Mouse (Mus musculus) stomach, postnatal 0 days (tissue): ENCODE results near the gene Ern2. TPM values are rescaled to one million over a fixed set of nuclear protein-coding genes. Genes with fewer than 3 reads are reported as not detected.

Experiments
- ATAC-seq: fragments of 200-750 bp; cut with Nextera tagmentation; 2 replicates; pipeline ENCODE4 v1.8.0; 2017; ENCODE audit not compliant: low FRiP score, low TSS enrichment
- DNase-seq: peaks from one replicate; pipeline ENCODE4 v3.0.0-alpha.2; 2016; ENCODE audit warnings: low spot score
- H3K27ac ChIP-seq: fragments of 300-500 bp; sonication (generic); replicated peaks from 2 replicates; pipeline ENCODE4 v1.5.1; 2014; ENCODE audit warnings: mild to moderate bottlenecking, control low read depth
- H3K27me3 ChIP-seq: fragments of 300-500 bp; sonication (generic); 2 replicates; pipeline ENCODE4 v1.6.1; 2014; ENCODE audit warnings: low read length; ENCODE audit not compliant: control insufficient read depth, insufficient read depth
- H3K36me3 ChIP-seq: fragments of 300-500 bp; sonication (generic); 2 replicates; pipeline ENCODE4 v1.6.1; 2014; ENCODE audit warnings: low read length, mixed read lengths; ENCODE audit not compliant: control insufficient read depth, insufficient read depth
- H3K4me1 ChIP-seq: fragments of 300-500 bp; sonication (generic); replicated peaks from 2 replicates; pipeline ENCODE4 v1.6.1; 2014; ENCODE audit warnings: antibody characterized with exemption; ENCODE audit not compliant: control insufficient read depth, insufficient read depth
- H3K4me2 ChIP-seq: fragments of 300-500 bp; sonication (generic); replicated peaks from 2 replicates; pipeline ENCODE4 v1.6.1; 2014; ENCODE audit warnings: low read depth, mild to moderate bottlenecking, control low read depth, moderate library complexity
- H3K4me3 ChIP-seq: fragments of 300-500 bp; sonication (generic); 2 replicates; pipeline ENCODE4 v1.5.1; 2014; ENCODE audit warnings: low read depth, low read length, control low read depth
- H3K9ac ChIP-seq: fragments of 300-500 bp; sonication (generic); 2 replicates; pipeline ENCODE4 v1.6.1; 2014; ENCODE audit warnings: mild to moderate bottlenecking, low read length, control low read depth, mixed read lengths
- H3K9me3 ChIP-seq: fragments of 300-500 bp; sonication (generic); 2 replicates; pipeline ENCODE4 v1.6.1; 2016; ENCODE audit warnings: low read length; ENCODE audit not compliant: control insufficient read depth
- CTCF ChIP-seq: IDR thresholded peaks from 2 replicates; pipeline ENCODE4 v1.5.1; 2016; ENCODE audit warnings: antibody characterized with exemption, low read depth, mild to moderate bottlenecking, moderate library complexity
- EP300 ChIP-seq: optimal IDR thresholded peaks from 2 replicates; pipeline ENCODE3; 2016; ENCODE audit warnings: antibody characterized with exemption
- WGBS: fragments of 180-500 bp; shearing (Covaris S2); extraction: QIAGEN DNeasy Blood & Tissue Kit; methylation state at CpG from one replicate; pipeline ENCODE4 v1.1.7; 2014; 5-methylcytosine and 5-hydroxymethylcytosine counted together
- polyA plus RNA-seq: library from polyadenylated mRNA; unstranded; fragments of >200 nt; fragmentation: Nextera tagmentation; extraction: Ambion mirVana; gene quantifications from 2 replicates; pipeline ENCODE4 v1.2.1, GENCODE M21; 2015

The Ern2 gene
- 33.5 and 37.3 TPM in 2 replicates for polyA plus RNA-seq

- peak within 1 kb of the TSS; percentile 36 for H3K4me3 ChIP-seq
- H3K36me3 ChIP-seq, result no peaks in the 10 kb centered on the region
- H3K4me2 ChIP-seq, result peak within 1 kb of the TSS; percentile 42
- 15% methylated on average over 17 of the region's 17 CpGs for WGBS
- H3K9me3 ChIP-seq, result no peaks in the 10 kb centered on the region
- peak within 1 kb of the TSS; percentile 50; the same call in 1 of the 2 replicates for H3K9ac ChIP-seq
- DNase-seq (peak; percentile 84), ATAC-seq (peak; percentile 72)
- no peaks in the 10 kb centered on the region for H3K27me3 ChIP-seq
- H3K4me1 ChIP-seq, result no peaks in the 10 kb centered on the region
- TF ChIP-seq EP300, result no peak
- TF ChIP-seq CTCF, result no peak
- peak within 1 kb of the TSS; percentile 65 for H3K27ac ChIP-seq
Observed at GRCm38 (mm10) chr7:122186043-122186442, at the start of gene Ern2. Gene Ern2, minus strand, starts transcription at chr7:122186207.

DNA sequence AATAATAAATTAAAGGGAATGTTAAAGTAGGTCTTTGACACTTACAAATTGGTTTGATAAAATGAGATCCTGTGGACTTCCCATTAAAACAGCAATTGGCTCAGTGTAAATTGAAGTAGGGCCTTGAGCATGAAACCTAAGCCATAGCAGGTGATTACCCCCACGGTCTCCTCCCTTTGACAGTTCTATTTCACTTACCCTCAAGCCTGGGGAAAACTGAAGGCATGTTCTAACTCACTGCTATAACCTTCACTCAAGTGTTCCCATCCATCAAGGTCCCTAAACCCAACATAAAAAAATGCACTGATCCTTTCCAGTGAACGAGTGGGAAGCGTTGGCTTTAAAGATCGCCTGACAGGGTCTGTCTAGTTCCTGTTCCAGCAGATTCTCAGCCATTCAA lies 44.9 kb upstream of the Ern2 start:
- no peak overlapping the region for H3K27ac ChIP-seq
- no peaks in the 10 kb centered on the region for H3K36me3 ChIP-seq
- TF ChIP-seq EP300, result no peak
- TF ChIP-seq CTCF, result no peak
- H3K27me3 ChIP-seq, result no peaks in the 10 kb centered on the region
- H3K9me3 ChIP-seq, result no peaks in the 10 kb centered on the region
- ATAC-seq, result no peak
- DNase-seq, result no peak
- WGBS, result 56% methylated on average over 4 of the region's 4 CpGs
- no peak overlapping the region for H3K4me3 ChIP-seq
- H3K4me1 ChIP-seq, result no peaks in the 10 kb centered on the region
- no peak overlapping the region for H3K4me2 ChIP-seq
- H3K9ac ChIP-seq, result no peak overlapping the region

- H3K4me1 ChIP-seq, result no peaks in the 10 kb centered on the region
- H3K27ac ChIP-seq, result no peak overlapping the region
- no peaks in the 10 kb centered on the region for H3K9me3 ChIP-seq
- H3K36me3 ChIP-seq, result no peaks in the 10 kb centered on the region
- ATAC-seq (no peak), DNase-seq (no peak)
- WGBS, result 67% methylated on average over 4 of the region's 4 CpGs
- H3K9ac ChIP-seq, result no peak overlapping the region
- no peaks in the 10 kb centered on the region for H3K27me3 ChIP-seq
- no peak overlapping the region for H3K4me2 ChIP-seq
- no peak overlapping the region for H3K4me3 ChIP-seq
- TF ChIP-seq EP300 (no peak), CTCF (no peak)
Observed at GRCm38 (mm10) chr7:122229916-122230315, 43.9 kb upstream of the Ern2 start.

DNA sequence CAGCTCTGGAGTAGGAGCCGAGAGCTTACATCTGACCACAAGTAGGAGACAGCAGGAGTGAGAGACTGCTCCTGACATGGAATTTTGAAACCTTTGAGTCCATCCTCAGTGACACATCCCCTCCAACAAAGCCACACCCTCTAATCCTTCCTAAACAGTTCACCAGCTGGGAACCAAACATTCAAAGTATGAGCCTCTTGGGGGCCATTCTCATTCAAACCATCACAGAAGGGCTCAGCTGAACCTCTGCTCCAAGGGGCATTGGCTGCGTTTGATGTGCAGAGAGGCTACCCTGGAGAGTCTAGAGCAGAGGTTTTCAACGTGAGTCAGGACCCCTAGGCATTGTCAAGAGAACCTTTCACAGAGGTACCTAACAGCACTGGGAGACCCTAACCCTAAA lies 43.3 kb upstream of the Ern2 start:
- DNase-seq, result no peak
- Histone ChIP-seq H3K9me3 (no peaks in the 10 kb centered on the region), H3K9ac (no peak overlapping the region), H3K27me3 (no peaks in the 10 kb centered on the region), H3K36me3 (no peaks in the 10 kb centered on the region), H3K4me3 (no peak overlapping the region), H3K4me1 (no peaks in the 10 kb centered on the region), H3K4me2 (no peak overlapping the region), H3K27ac (no peak overlapping the region)
- WGBS, result 43% methylated on average over 3 of the region's 3 CpGs
- TF ChIP-seq CTCF, result no peak
- no peak for TF ChIP-seq EP300
- no peak for ATAC-seq

GRCm38 (mm10) chr7:122226744-122227143 lies 40.7 kb upstream of the Ern2 start:
- no peak for ATAC-seq
- no peak for DNase-seq
- no peak for TF ChIP-seq CTCF
- TF ChIP-seq EP300, result no peak
- Histone ChIP-seq H3K36me3 (no peaks in the 10 kb centered on the region), H3K9ac (no peak overlapping the region), H3K4me3 (no peak overlapping the region), H3K9me3 (no peaks in the 10 kb centered on the region), H3K27me3 (no peaks in the 10 kb centered on the region), H3K4me2 (no peak overlapping the region), H3K27ac (no peak overlapping the region), H3K4me1 (no peaks in the 10 kb centered on the region)
- 79% methylated on average over 4 of the region's 4 CpGs for WGBS

- TF ChIP-seq CTCF (no peak), EP300 (no peak)
- Histone ChIP-seq H3K4me3 (no peak overlapping the region), H3K4me1 (no peaks in the 10 kb centered on the region), H3K9me3 (no peaks in the 10 kb centered on the region), H3K27me3 (no peaks in the 10 kb centered on the region), H3K4me2 (no peak overlapping the region), H3K36me3 (no peaks in the 10 kb centered on the region), H3K9ac (no peak overlapping the region), H3K27ac (no peak overlapping the region)
- no peak for DNase-seq
- 62% methylated on average over 7 of the region's 7 CpGs for WGBS
- ATAC-seq, result no peak
Observed at GRCm38 (mm10) chr7:122226020-122226742, 40.2 kb upstream of the Ern2 start.
